Mouse (Mus musculus) C2C12 (cell line): ENCODE data around the gene Skap1. TPM values are rescaled to one million over a fixed set of nuclear protein-coding genes. Genes with fewer than 3 reads are reported as not detected.

Experiments
- H3K27me3 ChIP-seq: one replicate; pipeline ENCODE4 v1.6.1; 2011; ENCODE audit not compliant: control insufficient read depth, insufficient read depth, insufficient read length
- H3K36me3 ChIP-seq: one replicate; pipeline ENCODE4 v1.6.1; 2011; ENCODE audit not compliant: control insufficient read depth, insufficient read depth
- H3K4me3 ChIP-seq: one replicate; pipeline ENCODE4 v1.5.1; 2011; ENCODE audit warnings: mild to moderate bottlenecking, control low read depth; ENCODE audit not compliant: poor library complexity, insufficient read depth, severe bottlenecking
- H3K79me2 ChIP-seq: one replicate; pipeline ENCODE4 v1.6.1; 2011; ENCODE audit not compliant: control insufficient read depth, insufficient read depth
- H3K79me3 ChIP-seq: one replicate; pipeline ENCODE4 v1.6.1; 2011; ENCODE audit warnings: low read depth, control low read depth
- H3ac ChIP-seq: one replicate; pipeline ENCODE3; 2011; ENCODE audit warnings: low read depth; ENCODE audit not compliant: control insufficient read depth, insufficient read length
- CEBPB ChIP-seq: IDR thresholded peaks from one replicate; pipeline ENCODE4 v1.6.1; 2011; ENCODE audit warnings: low read depth, mild to moderate bottlenecking, control low read depth, moderate library complexity
- CTCF ChIP-seq: IDR thresholded peaks from one replicate; pipeline ENCODE4 v1.5.1; 2011; ENCODE audit not compliant: control insufficient read depth, insufficient read depth, insufficient read length
- FOSL1 ChIP-seq: IDR thresholded peaks from one replicate; pipeline ENCODE4 v1.8.0; 2011; ENCODE audit warnings: mild to moderate bottlenecking, low read length; ENCODE audit not compliant: poor library complexity, insufficient read depth, severe bottlenecking
- MAX ChIP-seq: IDR thresholded peaks from one replicate; pipeline ENCODE4 v1.6.1; 2011; ENCODE audit warnings: mild to moderate bottlenecking, control low read depth
- MYOD1 ChIP-seq: IDR thresholded peaks from one replicate; pipeline ENCODE4 v1.6.1; 2011; ENCODE audit warnings: low read depth; ENCODE audit not compliant: control insufficient read depth, insufficient read length
- MYOG ChIP-seq: IDR thresholded peaks from one replicate; pipeline ENCODE4 v1.6.1; 2011; ENCODE audit not compliant: control insufficient read depth, insufficient read length; ENCODE audit errors: extremely low read depth
- USF1 ChIP-seq: IDR thresholded peaks from one replicate; pipeline ENCODE4 v1.6.1; 2011; ENCODE audit warnings: low read depth, mild to moderate bottlenecking, control low read depth, moderate library complexity
- polyA plus RNA-seq: library from polyadenylated mRNA; unstranded; fragments of >200 nt; fragmentation: generic; extraction: Trizol; gene quantifications from one replicate; pipeline ENCODE4 v1.2.1, GENCODE M21; 2012; ENCODE audit warnings: missing spikeins

Gene Skap1
- polyA plus RNA-seq, 1 experiment = 0.04 TPM

GRCm38 (mm10) chr11:96622782-96623181, 158.4 kb downstream of the Skap1 start:
- TF ChIP-seq USF1 (no peak), MYOG (no peak), MYOD1 (no peak), FOSL1 (no peak), CEBPB (no peak), MAX (no peak), CTCF (no peak)
- Histone ChIP-seq H3K79me2 (no peaks in the 10 kb centered on the region), H3K27me3 (peaks cover 33% of the 10 kb centered on the region), H3K4me3 (no peak overlapping the region), H3K79me3 (no peaks in the 10 kb centered on the region), H3K36me3 (no peaks in the 10 kb centered on the region), H3ac (no peak overlapping the region)

DNA sequence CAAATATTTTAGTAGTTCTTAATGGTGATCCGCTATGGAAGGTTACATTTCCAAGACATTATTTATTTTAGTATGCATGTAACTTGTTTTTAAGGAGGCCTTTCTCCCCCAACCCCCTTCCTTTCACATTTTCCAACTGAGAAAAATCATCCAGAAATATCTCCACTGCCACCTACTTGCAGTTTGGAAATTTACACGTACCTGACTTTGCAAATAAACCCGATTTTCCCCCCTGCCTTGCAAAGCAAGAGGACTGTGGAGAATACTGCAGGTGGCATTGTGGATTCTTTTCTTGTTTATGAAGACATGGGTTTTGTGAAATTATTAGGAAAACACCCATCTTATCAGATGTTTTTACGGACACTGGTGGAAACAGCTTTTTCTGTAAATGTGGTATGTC, 160.0 kb downstream of the Skap1 start:
- no peak overlapping the region for H3K4me3 ChIP-seq
- no peak for TF ChIP-seq MYOD1
- TF ChIP-seq MAX = no peak
- TF ChIP-seq FOSL1 = no peak
- TF ChIP-seq CTCF = no peak
- TF ChIP-seq CEBPB = no peak
- peaks cover 32% of the 10 kb centered on the region for H3K27me3 ChIP-seq
- H3K79me2 ChIP-seq = no peaks in the 10 kb centered on the region
- H3ac ChIP-seq = no peak overlapping the region
- no peaks in the 10 kb centered on the region for H3K79me3 ChIP-seq
- no peaks in the 10 kb centered on the region for H3K36me3 ChIP-seq

GRCm38 (mm10) chr11:96629775-96630174, 165.4 kb downstream of the Skap1 start:
- Histone ChIP-seq H3K27me3 (peaks cover 38% of the 10 kb centered on the region), H3K36me3 (no peaks in the 10 kb centered on the region), H3K4me3 (no peak overlapping the region)

DNA sequence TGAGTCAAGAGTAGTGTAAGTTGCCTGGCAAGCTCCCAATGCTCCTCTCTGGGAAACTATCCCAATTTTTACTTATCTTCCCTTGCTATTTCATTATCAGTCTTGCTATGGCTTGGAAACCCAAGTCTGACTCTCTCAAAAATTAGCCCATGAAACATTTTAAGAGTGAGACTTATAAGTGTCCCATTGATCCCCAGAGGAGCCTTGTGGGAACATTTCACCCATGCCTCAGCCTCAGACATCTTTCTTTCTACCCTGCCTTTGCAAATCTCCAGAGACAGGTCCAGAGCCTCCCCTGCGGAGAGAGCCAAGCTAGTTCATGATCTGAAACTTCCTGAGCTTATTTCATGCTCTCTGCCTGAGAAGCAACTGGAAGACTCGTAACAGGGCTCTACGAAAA, 167.1 kb downstream of the Skap1 start:
- H3K27me3 ChIP-seq = peaks cover 44% of the 10 kb centered on the region
- no peak for TF ChIP-seq MYOD1
- TF ChIP-seq FOSL1 = no peak
- no peak for TF ChIP-seq MAX
- no peak for TF ChIP-seq CTCF
- no peak for TF ChIP-seq MYOG
- no peak for TF ChIP-seq USF1
- no peak for TF ChIP-seq CEBPB
- no peaks in the 10 kb centered on the region for H3K79me3 ChIP-seq
- H3K36me3 ChIP-seq = no peaks in the 10 kb centered on the region
- no peak overlapping the region for H3K4me3 ChIP-seq
- H3ac ChIP-seq = no peak overlapping the region
- H3K79me2 ChIP-seq = no peaks in the 10 kb centered on the region

More at GRCm38 (mm10) chr11:96629775-96630174, 165.4 kb downstream of the Skap1 start:
- TF ChIP-seq MAX = no peak
- TF ChIP-seq CTCF = no peak
- TF ChIP-seq FOSL1 = no peak
- TF ChIP-seq MYOD1 = no peak
- no peak for TF ChIP-seq USF1
- TF ChIP-seq MYOG = no peak
- TF ChIP-seq CEBPB = no peak
- H3ac ChIP-seq = no peak overlapping the region
- H3K79me3 ChIP-seq = no peaks in the 10 kb centered on the region
- no peaks in the 10 kb centered on the region for H3K79me2 ChIP-seq

GRCm38 (mm10) chr11:96637927-96638326, 173.5 kb downstream of the Skap1 start:
- peaks cover 57% of the 10 kb centered on the region for H3K27me3 ChIP-seq
- no peaks in the 10 kb centered on the region for H3K79me3 ChIP-seq
- H3K36me3 ChIP-seq = no peaks in the 10 kb centered on the region
- H3K79me2 ChIP-seq = no peaks in the 10 kb centered on the region
- no peak overlapping the region for H3ac ChIP-seq
- no peak overlapping the region for H3K4me3 ChIP-seq
- no peak for TF ChIP-seq CTCF
- no peak for TF ChIP-seq MAX
- no peak for TF ChIP-seq CEBPB
- no peak for TF ChIP-seq MYOG
- TF ChIP-seq MYOD1 = no peak
- no peak for TF ChIP-seq FOSL1
- no peak for TF ChIP-seq USF1

GRCm38 (mm10) chr11:96639805-96640204, 175.4 kb downstream of the Skap1 start:
- Histone ChIP-seq H3K4me3 (no peak overlapping the region), H3K27me3 (peaks cover 57% of the 10 kb centered on the region), H3ac (no peak overlapping the region), H3K79me2 (no peaks in the 10 kb centered on the region), H3K79me3 (no peaks in the 10 kb centered on the region), H3K36me3 (no peaks in the 10 kb centered on the region)
- no peak for TF ChIP-seq CEBPB
- no peak for TF ChIP-seq CTCF
- no peak for TF ChIP-seq USF1
- no peak for TF ChIP-seq FOSL1
- TF ChIP-seq MYOG = no peak
- no peak for TF ChIP-seq MAX
